Mouse (Mus musculus) left cerebral cortex, adult 8-10 months (tissue): ENCODE results near the gene Teddm2. TPM values are rescaled to one million over a fixed set of nuclear protein-coding genes. Genes with fewer than 3 reads are reported as not detected.
A peak's percentile ranks its signal among the peaks of the same experiment; 100 is the strongest.

Source experiments
- DNase-seq, 2 experiments: peaks; one replicate each; pipeline ENCODE4 v3.0.0; 2022; ENCODE audit warnings: low spot score in 2 of 2
- microRNA-seq, 2 experiments: library from miRNA; unstranded; fragments of <30 nt; microRNA quantifications; one replicate each; pipeline ENCODE4 v1.2.0; 2022
- total RNA-seq, 4 experiments: library from RNA; stranded (reverse); gene quantifications; 2 replicates each; pipeline ENCODE4 v1.2.4; 2022

Teddm2 gene
- total RNA-seq, 4 experiments from 2014 or later = 2.4 to 3.7 (median 3.0) TPM

DNA sequence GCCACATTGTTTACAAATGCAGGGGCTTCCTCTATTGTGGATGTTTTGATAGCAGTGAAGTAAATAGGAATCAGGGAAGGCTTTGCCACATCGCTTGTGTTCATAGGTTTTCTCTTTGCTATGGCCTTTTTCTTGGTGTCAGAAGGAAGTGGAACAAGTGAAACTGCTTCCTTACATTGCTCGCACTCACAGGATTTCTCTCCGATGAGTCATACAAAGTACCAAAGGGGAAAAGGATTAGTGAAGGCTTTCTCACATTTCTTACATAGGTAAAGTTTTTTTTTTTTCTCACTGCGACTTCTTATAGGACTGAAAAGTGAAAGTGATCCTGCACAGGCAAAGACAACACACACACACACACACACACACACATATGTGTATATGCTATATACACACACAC is 64.0 kb downstream of the Teddm2 start:
- DNase-seq = no peak

GRCm38 (mm10) chr1:153830746-153831145 is 69.3 kb downstream of the Teddm2 start:
- no peak for DNase-seq

GRCm38 (mm10) chr1:153820216-153820615 is 79.8 kb downstream of the Teddm2 start:
- DNase-seq = no peak

- no peak for DNase-seq
Observed at GRCm38 (mm10) chr1:153814278-153814677, 85.8 kb downstream of the Teddm2 start.

- peak; percentile 14 to 16 for DNase-seq
Observed at GRCm38 (mm10) chr1:153807390-153807993, 92.5 kb downstream of the Teddm2 start.

- DNase-seq = no peak
Observed at GRCm38 (mm10) chr1:153803530-153803929, 96.5 kb downstream of the Teddm2 start.

GRCm38 (mm10) chr1:153802691-153803090 is 97.3 kb downstream of the Teddm2 start:
- DNase-seq = no peak

Small RNA genes lying within 50 kb of the gene (microRNA-seq; reads per million reads assigned to microRNA genes)
- gene Mir8114 = 20.7 to 26.7 reads per million in 2 experiments

Other genes starting within 250 kb of the Teddm2 start
- gene Rgs8, start 247.2 kb downstream of the Teddm2 start, total RNA-seq = 10 to 100 TPM; 67.8 to 86.0 (median 75.7) TPM
- gene Rgs16, start 159.9 kb downstream of the Teddm2 start, total RNA-seq = 10 to 100 TPM; 10.1 to 13.2 (median 11.4) TPM
- gene Rnasel, start 150.8 kb downstream of the Teddm2 start, total RNA-seq = 10 to 100 TPM in 3 of 4 experiments, 1 to 10 TPM in 1; 10.0 to 12.9 (median 10.9) TPM
- gene Rgsl1, start 56.1 kb downstream of the Teddm2 start, total RNA-seq = 1 to 10 TPM; 1.1 to 2.0 (median 1.4) TPM
- not detected for gene Teddm1b, start 25.9 kb downstream of the Teddm2 start, total RNA-seq
- not detected for gene Teddm1a, start 8.5 kb downstream of the Teddm2 start, total RNA-seq
- gene Glul, start 284 bp downstream of the Teddm2 start, total RNA-seq = 1,000 to 10,000 TPM; 1,837 to 2,236 (median 2,010) TPM